Mouse (Mus musculus): ENCODE results near the gene Dolk.

Gene Dolk

DNA sequence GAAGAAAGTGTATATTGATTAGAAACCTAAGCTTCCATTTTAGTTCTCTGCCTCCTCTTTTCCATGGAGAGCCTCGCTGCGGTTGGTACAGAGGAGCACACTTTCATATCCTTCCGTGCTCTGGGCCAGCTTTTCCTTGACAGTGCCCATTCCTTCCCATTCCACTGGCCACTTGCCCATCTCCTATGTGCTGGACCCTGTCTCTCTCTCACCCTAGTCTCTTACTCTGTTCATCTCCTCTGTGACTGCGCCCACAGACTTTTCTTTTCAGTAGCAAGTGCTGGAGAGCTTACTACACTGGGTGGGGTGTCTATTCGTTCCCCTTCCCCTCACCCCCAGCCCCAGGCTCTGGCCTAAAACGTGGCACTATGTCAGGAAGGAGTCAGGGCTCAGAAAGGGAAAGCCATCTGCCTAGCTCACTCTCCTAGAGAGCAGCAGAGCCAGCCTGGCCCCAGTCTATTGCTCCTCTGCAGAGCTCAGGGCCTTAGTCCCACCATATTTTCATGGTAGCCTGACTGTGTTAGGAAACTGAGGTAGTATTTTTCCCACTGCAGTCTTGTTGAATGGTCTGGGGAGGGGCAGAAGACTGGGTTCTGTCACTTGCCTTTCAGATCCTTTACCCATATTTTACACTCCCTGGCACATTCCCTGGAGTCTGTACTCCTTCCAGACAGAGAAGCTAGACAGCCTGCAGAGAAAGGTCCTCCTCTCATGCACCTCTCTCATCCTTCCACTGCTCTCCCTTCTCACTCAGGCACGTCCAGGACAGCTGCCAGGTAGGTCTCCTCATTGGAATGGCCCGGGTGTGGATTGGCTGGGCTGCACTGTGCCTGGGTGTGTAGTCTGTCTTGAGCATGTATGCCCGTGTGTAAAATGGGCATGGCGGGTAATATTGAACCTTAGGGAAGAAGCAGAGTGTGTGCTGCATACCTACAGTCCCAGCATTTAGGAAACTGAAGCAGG, 35.7 kb downstream of the Dolk start:
- no peak for DNase-seq (ENCODE audit: low spot score in 2 of 2)

DNA sequence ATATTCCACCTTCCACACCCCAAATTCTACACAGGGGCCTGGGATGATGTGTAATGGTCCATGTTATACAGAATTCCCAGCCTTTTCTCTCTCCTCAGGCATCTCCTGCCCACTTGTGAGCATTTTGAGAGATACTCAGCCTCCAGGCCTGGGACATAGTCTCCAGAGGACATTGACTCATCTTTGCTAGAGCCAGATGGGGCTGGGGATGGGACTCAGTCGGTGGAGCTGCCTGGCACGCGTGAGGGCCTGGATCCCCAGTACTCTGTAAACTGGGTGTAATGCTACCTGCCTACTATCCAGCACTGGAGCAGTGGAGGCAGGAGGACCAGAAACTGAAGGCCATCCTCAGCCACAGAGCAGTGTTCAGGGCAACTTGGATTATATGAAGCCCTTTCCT, 37.0 kb downstream of the Dolk start:
- no peak for DNase-seq (ENCODE audit: low spot score in 2 of 2)

DNA sequence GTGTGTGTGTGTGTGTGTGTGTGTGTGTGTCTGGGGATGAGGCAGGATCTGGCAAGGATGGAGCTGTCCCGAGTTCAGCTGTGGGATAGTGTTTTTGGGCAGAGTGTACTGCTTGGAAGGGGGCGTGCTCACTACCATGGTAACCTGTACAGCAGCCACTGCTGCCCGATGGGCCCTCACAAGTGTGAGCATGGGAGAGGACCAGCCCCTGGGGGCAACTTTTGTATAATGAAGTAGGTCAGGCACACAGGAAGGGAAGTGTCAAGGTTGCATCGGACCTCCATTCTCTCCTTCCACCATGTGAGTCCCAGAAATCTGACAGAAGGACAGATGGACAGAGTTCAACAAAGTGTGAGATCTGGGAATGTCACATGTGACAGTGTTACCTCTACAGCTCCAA, 38.5 kb downstream of the Dolk start:
- no peak for DNase-seq (ENCODE audit: low spot score in 2 of 2)

DNA sequence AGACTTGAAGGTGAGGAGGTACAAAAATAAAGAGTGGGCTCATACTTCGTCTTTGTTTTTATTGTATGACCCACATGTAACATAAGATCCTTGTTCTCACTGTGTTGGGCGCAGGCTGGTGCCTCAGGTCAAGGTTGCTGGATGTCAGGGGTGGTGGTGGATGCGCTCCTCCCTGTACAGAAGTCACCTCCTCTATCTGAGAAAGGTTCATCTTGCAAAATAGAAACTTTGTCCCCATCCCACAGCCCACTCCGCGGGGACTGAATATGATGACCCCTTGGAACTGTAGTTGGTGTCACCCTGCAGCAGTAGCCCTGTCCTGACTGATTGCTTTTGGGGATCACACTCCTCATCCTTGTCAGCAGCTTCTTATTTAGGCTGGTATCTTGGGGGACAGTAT, 39.1 kb downstream of the Dolk start:
- no peak for DNase-seq (ENCODE audit: low spot score in 2 of 2)

DNA sequence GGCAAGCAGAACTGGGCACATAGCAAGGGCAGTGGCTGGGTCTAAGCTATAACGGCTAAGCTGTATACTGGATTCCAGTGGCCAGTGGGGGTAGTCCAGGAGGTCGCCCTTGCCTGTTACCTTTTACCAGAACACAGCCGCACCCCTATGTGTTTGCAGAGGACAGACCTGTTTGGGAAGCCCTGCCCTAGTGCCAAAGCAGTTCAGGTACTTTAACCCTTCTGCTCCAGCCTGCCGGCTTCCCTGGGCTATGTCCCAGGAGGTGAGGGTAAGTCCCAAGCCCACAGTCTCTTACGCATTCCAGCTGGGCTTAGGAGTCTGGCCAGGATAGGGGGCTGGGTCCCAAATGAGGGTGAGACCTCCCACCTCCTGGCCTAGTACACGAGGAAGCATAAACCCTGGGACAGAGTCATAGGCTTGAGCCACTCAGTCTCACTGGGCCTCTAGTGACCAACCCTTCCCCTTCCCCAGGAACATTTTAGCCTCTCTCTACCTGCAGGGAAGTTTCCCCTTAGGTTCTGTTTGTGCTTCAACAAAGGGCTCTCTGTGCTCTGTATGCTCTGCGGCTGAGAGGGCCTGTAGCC, 41.4 kb downstream of the Dolk start:
- DNase-seq (ENCODE audit: low spot score in 2 of 2): no peak

DNA sequence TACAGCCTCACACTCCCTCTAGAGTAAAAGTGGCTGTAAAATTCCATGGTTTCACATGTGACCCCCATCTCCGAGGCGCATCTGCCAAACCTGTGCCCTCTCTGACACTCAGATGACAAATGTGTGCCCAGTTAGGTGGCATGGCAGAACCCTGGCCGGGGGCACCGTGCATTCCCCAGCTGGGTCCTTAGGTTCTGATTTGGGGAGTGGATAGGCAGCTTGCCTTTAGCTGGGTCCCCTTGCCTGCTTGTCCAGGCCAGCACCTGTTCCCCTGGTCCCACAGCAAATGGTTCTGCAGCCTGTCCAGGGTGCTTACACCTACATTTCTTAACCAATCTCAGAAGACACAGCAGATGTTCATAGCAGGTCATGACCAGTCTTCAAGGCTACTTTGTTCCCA, 42.7 kb downstream of the Dolk start:
- DNase-seq (ENCODE audit: low spot score in 2 of 2): no peak

DNA sequence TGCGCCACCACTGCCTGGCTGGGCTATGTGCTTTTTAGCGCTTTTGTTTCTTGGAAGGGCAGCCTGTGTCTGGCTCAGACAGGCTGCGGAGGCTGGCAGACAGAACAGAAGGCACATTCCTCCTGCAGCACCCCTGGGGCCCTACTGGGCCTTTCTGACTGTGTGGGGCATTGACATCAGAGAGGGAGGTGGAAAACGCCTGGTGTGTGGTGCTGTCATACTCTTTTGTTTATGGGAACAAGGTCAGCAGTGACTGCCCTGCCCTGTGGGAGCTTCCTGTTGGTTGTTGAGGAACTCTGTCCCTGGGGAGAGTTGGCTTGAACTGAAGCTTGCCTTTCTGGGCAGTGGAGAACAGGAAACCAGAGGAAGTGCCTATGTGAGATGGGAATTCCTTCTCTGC, 43.6 kb downstream of the Dolk start:
- no peak for DNase-seq (ENCODE audit: low spot score in 2 of 2)

DNA sequence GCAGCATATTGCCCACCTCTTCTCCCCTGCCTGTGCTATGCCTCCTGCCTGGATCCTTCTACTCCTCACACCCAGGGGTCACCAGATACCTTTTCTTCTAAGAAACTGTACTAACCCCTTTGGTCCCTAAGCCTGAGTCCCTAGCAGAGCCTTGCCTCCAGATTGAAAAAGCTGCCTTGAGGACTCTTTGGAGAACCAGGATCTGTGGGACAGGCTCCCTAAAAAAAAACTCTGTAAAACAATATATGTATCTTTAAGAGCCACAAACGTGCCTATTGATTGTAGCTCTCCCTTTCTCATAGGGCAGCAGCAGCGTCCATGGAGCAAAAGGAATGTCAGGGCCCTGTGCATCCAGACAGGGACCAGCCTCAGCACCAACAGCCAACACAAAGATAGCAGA, 45.9 kb downstream of the Dolk start, which contains the start of gene Gm28035:
Gene Gm28035 (plus strand): TSS at position 301 of the 400 bp plus-strand sequence.
- no peak for DNase-seq (ENCODE audit: low spot score in 2 of 2)

DNA sequence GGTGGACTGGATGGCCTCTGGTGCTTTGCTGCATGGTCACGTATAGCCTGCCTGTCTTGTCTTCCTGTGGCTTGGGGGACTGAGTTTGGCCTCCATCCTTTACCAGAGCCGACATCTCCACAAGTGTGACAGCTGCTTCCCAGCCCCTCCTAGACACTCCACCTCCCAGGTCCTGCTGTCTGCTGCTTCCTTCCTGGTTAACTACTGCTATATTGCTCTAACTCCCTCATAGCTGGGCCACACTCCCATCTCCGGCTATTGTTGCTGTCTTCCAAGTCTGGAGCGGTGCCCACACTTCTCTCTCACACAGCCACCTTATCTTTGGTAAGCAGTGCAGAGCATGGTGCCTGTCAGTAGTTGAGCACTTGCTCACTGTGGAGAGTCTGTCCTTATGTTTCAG, 46.4 kb downstream of the Dolk start:
- DNase-seq (ENCODE audit: low spot score in 2 of 2): no peak

DNA sequence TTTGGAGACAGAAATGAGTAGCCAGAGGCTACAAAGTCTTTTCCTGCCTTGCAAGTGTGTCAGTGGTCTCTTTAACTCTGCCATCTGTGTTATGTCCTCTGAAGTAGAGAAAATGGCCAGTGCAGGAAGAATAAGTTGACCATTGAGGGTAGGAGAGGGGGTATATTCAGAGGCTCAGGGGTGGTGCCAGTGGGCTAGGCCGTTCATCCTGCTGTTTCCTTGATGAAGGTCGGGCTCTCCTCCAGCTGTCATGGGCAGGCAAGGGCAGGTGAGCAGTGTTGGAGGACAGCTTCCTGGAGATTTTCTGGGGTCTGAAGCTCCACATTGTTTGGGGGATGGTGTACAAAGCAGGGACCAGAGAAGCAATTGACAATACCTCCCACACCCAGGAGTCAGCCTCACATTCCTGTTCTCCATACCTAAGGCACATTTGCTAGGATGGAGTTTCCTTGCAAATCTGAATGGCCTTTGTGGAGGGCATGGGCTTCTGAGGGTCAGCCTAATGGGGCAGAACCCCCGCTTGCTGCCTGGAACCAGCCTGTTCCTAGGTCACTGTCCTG, 47.1 kb downstream of the Dolk start:
- DNase-seq (ENCODE audit: low spot score in 2 of 2): no peak

DNA sequence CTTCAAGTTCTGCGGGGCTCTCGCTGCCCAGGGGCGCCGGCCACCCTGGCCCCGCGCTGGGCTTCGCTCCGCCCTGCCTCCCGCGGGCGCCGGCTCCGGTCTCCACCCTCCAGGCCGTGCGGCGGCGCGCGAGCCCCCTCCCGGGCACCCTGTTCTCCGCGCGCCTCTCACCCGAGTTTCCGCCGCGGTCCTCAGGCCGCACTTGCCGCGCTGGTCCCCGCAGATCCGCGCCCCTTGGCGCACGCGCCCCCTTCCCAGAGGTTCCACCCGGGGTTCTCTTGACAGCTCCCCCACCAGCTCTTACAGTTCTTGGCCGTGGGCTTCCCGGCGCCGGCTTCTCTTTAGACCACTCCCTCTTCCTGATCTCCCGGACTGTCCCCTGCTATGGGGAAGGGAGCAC, 48.3 kb downstream of the Dolk start:
- DNase-seq (ENCODE audit: low spot score in 2 of 2): peak; percentile 57 to 60

DNA sequence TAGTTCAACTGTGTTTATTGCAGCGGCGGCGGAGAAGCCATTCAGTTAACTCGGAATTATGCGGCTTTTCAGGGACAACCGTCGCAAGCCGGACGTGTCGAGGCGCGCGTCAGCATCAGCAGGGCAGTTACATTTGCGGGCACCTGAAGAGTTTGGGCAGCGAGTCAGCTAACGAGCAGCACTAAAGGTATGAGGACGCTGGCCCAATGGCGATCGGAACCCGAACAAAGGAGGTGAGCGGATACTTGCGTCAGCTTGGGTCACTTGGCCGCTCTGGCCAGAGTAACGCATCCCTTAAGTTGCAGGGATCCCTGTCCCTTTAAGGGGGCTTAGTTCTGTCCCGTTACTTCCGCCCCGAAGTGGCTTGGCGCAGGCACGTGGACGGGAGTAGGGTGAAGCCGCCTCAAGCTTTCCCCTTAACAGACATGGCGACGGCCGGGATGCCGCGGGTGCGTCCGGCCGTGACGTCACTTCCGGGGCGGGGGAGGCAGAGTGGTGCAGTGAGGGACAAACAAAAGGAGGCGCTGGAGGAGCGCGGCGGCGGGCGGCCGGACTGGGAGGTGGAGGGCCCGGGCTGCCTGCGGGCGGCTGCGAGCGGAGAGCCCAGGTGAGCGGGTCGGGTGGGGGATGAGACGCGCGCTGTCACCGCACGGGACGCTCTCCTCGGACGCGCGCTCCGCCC, 48.8 kb downstream of the Dolk start, which contains the start of gene Lrrc8a:
Gene Lrrc8a (plus strand): TSS at position 517 of the 682 bp plus-strand sequence.
- peak; percentile 99 for DNase-seq (ENCODE audit: low spot score in 2 of 2)

DNA sequence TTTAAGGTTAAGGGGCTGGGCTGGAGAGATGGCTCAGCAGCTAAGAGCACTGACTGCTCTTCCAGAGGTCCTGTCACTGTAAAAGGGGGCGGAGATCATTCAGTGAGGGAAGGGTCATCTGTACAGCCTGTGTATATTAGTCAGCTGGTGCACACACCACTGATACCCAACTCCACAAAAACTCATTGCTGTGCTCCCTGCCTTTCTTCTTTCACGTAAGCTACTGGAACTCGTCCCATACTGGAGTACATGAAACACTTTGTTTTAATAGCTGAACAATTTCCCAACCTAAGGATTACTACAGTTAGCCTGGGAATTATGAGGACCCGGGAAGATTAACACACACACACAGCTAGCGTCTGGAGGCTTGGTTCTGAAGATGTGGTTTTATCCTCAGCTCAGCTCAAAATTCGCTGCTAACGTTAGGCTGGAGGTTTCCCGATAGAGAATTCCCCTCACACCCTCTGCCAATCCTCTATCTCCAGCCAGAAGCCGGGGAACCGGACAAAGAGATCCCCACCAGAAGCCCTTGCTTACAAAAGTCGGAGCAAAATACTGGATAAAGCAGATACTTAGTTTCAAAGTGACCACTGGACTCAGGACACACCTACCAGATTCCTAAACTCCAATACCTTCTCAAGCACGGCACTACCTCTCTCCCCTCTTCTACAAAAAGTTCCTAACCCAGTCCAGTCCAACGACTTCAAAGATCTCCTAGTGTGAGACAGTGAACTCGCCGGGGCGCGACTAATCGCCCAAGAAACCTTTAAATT, 49.5 kb downstream of the Dolk start:
- no peak for DNase-seq (ENCODE audit: low spot score in 2 of 2)

DNA sequence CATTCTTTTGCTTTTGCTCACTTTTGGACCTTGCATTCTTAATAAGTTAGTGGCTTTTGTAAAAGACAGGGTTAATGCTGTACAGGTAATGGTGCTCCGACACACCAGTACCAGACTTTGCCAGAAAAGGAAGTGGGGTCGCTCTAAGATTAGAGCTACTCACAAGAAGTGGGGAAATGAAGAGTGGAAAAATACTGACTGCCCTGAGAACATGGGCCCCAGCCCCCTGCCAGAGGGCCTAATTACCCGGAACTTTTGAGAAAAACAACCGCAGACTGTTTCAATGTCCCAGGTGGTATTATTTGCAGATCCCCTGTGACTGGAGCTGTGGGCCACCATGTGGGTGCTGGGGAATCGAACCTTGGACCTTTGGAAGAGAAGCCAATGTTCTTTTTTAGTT, 50.5 kb downstream of the Dolk start:
- no peak for DNase-seq (ENCODE audit: low spot score in 2 of 2)
